Mouse (Mus musculus): ENCODE data around the gene Scml4. TPM values are rescaled to one million over a fixed set of nuclear protein-coding genes. Genes with fewer than 3 reads are reported as not detected.
A peak's percentile ranks its signal among the peaks of the same experiment; 100 is the strongest.

The Scml4 gene
- polyA plus RNA-seq, 1 experiment from 2014 or later = 1.3 TPM

DNA sequence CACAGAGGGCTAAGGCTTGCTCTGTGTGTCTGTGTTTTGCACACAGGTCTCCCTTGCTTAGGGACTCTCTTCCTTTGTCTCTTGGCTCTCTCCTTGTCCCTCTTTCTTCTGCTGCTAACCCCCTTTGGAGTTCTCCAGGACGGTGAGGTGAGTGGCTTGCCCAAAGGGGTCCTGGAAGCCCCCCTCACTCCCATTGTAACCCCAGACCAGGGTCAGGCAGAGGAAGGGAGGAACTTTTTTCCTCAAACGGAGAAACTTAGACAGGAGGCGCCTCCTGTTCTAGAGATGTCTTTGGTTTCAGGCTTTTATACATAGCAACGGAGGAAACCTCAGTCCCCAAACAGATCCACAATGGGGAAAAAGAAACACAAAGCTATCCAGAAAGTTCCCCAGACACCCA is 81.1 kb downstream of the Scml4 start:
- Histone ChIP-seq H3K9ac (no peak overlapping the region), H3K4me2 (peak overlapping the region; percentile 36), H3K9me3 (no peaks in the 10 kb centered on the region), H3K4me1 (peaks cover 22% of the 10 kb centered on the region), H3K4me3 (0 out of 2 replicates have a peak overlapping the region, but pooled peaks have one; percentile 15), H3K27me3 (no peaks in the 10 kb centered on the region), H3K27ac (peak overlapping the region; percentile 75), H3K36me3 (no peaks in the 10 kb centered on the region)
- no peak for ATAC-seq (ENCODE audit: insufficient number of reproducible peaks, low FRiP score, low TSS enrichment, low read depth)
- 57% methylated on average over 4 of the region's 4 CpGs for WGBS

DNA sequence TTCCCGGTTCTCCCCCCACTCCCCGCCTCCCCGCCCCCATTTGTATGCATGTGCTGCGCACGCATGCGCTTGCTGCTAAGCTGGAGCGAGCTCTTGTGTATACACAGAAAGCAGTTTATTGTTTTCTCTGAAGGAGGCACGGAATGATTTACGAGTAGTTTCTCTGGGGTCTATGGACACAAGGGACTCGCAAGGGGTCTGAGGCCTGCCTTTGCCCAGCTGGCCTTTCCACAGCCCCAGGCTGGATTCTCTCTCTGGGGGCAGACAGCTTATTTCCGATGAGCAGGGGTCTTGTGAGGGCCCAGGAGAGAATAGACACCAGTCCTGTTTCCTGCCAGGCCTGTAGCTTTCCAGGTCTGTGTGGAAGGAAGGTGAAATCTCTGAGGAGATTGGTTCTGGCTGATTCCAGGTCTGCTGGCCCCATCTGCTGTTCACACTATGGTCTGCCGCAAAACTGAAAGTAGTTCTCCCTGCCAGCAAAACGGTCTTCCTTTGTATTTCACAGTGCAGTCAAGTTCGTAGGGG is 81.6 kb downstream of the Scml4 start:
- H3K36me3 ChIP-seq = no peaks in the 10 kb centered on the region
- no peak overlapping the region for H3K9ac ChIP-seq
- H3K9me3 ChIP-seq = no peaks in the 10 kb centered on the region
- peak overlapping the region; percentile 15; the same call in 1 of the 2 replicates for H3K4me3 ChIP-seq
- H3K4me2 ChIP-seq = peak overlapping the region; percentile 36
- WGBS = 36% methylated on average over 14 of the region's 14 CpGs
- H3K27ac ChIP-seq = peak overlapping the region; percentile 75
- ATAC-seq (ENCODE audit: insufficient number of reproducible peaks, low FRiP score, low TSS enrichment, low read depth) = peak; percentile 66; the same call in 1 of the 2 replicates
- H3K4me1 ChIP-seq = peaks cover 22% of the 10 kb centered on the region
- H3K27me3 ChIP-seq = no peaks in the 10 kb centered on the region

DNA sequence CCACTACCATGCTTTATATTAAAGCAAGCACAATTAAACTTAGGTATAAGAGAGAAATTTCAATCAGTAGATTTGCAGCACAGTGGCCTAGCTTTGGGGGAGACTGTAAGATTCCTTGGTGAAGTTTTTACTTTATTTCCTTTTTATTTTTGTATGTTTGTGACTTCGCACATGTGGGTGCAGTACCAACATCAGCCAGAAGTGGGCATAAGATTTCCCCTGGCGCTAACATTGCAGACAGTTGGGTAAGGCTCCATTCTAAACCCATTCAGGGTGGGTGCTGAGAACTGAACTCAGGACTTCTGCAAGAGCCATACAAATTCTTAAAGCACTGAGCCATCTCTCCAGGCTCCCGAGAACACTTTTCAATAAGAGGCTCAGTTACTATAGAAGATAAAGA is 82.1 kb downstream of the Scml4 start:
- H3K27ac ChIP-seq = no peak overlapping the region
- WGBS = 91% methylated on average over 3 of the region's 3 CpGs
- H3K27me3 ChIP-seq = no peaks in the 10 kb centered on the region
- peaks cover 22% of the 10 kb centered on the region for H3K4me1 ChIP-seq
- ATAC-seq (ENCODE audit: insufficient number of reproducible peaks, low FRiP score, low TSS enrichment, low read depth) = no peak
- H3K9me3 ChIP-seq = no peaks in the 10 kb centered on the region
- H3K9ac ChIP-seq = no peak overlapping the region
- H3K36me3 ChIP-seq = no peaks in the 10 kb centered on the region
- H3K4me3 ChIP-seq = no peak overlapping the region
- no peak overlapping the region for H3K4me2 ChIP-seq

DNA sequence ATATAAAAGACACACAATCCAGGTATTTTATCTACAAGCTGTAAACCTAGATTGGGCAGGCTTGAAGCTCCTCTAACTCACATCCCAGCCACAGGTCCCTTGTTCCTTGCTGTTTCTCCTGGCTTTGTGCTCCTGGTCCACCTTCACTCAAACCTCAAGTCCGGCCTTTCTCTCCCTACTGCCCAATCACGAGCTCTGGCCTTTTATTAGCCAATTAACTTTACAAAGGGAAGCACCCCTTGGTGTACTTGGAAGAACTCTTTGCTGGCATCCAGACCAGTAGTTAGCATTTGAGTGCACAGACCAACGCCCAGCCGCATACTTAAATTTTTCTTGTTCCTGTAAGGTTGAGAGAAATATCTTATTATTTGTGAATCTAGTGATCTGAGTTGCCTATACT is 85.1 kb downstream of the Scml4 start:
- Histone ChIP-seq H3K4me3 (no peak overlapping the region), H3K9ac (no peak overlapping the region), H3K4me2 (no peak overlapping the region), H3K27ac (no peak overlapping the region), H3K4me1 (peaks cover 25% of the 10 kb centered on the region), H3K27me3 (no peaks in the 10 kb centered on the region), H3K9me3 (no peaks in the 10 kb centered on the region), H3K36me3 (no peaks in the 10 kb centered on the region)
- 36% methylated on average over 4 of the region's 4 CpGs for WGBS
- no peak for ATAC-seq (ENCODE audit: insufficient number of reproducible peaks, low FRiP score, low TSS enrichment, low read depth)

DNA sequence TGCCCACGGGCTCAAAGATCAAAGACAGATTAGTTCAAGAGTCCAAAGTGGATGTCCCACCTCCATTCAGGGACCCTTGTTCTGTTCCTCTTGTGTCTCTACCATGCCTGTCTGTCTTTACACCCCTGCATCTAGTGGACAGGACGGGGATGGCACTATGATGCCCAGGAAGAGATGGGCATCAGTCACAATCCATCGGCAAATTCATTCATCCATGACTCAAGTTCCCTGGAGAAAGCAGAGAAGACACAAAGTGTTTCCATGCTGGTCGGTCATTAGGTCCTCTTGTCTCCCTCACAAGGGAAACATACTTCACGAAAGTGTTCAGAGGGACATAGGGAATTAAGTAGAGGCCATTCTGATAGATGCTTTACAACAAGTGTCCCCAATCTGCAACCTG is 87.2 kb downstream of the Scml4 start:
- no peak overlapping the region for H3K4me3 ChIP-seq
- H3K4me2 ChIP-seq = no peak overlapping the region
- H3K36me3 ChIP-seq = no peaks in the 10 kb centered on the region
- ATAC-seq (ENCODE audit: insufficient number of reproducible peaks, low FRiP score, low TSS enrichment, low read depth) = no peak
- 92% methylated on average over 5 of the region's 5 CpGs for WGBS
- 0 out of 2 replicates have a peak, but pooled peaks cover 5% of the 10 kb centered on the region for H3K27me3 ChIP-seq
- peaks cover 29% of the 10 kb centered on the region for H3K4me1 ChIP-seq
- no peaks in the 10 kb centered on the region for H3K9me3 ChIP-seq
- no peak overlapping the region for H3K9ac ChIP-seq
- no peak overlapping the region for H3K27ac ChIP-seq

DNA sequence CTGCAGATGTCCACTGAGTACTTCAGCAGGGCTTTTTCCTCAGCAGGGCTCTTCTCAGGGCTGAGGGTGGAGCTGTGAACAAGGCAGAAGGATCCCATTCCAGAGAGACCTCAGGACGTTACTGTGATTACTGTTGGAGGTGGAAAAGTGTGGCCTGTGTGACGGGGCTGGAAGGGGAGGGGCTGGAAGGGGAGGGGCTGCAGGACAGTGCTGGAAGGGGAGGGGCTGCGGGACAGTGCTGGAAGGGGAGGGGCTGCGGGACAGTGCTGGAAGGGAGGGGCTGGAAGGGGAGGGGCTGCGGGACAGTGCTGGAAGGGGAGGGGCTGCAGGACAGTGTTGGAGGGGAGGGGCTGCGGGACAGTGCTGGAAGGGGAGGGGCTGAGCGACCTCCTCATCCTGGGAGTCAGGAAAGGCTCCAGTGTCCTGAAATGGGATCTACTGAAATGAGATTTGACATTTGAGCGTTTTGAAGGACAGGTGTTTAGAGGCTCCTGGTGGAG is 90.1 kb downstream of the Scml4 start:
- 2% methylated on average over 7 of the region's 8 CpGs for WGBS
- Histone ChIP-seq H3K36me3 (no peaks in the 10 kb centered on the region), H3K4me1 (peaks cover 29% of the 10 kb centered on the region), H3K4me2 (peak overlapping the region; percentile 45), H3K9ac (no peak overlapping the region), H3K4me3 (peak overlapping the region; percentile 14), H3K9me3 (no peaks in the 10 kb centered on the region), H3K27ac (peak overlapping the region; percentile 61), H3K27me3 (0 out of 2 replicates have a peak, but pooled peaks cover 5% of the 10 kb centered on the region)
- ATAC-seq (ENCODE audit: insufficient number of reproducible peaks, low FRiP score, low TSS enrichment, low read depth) = peak; percentile 69

DNA sequence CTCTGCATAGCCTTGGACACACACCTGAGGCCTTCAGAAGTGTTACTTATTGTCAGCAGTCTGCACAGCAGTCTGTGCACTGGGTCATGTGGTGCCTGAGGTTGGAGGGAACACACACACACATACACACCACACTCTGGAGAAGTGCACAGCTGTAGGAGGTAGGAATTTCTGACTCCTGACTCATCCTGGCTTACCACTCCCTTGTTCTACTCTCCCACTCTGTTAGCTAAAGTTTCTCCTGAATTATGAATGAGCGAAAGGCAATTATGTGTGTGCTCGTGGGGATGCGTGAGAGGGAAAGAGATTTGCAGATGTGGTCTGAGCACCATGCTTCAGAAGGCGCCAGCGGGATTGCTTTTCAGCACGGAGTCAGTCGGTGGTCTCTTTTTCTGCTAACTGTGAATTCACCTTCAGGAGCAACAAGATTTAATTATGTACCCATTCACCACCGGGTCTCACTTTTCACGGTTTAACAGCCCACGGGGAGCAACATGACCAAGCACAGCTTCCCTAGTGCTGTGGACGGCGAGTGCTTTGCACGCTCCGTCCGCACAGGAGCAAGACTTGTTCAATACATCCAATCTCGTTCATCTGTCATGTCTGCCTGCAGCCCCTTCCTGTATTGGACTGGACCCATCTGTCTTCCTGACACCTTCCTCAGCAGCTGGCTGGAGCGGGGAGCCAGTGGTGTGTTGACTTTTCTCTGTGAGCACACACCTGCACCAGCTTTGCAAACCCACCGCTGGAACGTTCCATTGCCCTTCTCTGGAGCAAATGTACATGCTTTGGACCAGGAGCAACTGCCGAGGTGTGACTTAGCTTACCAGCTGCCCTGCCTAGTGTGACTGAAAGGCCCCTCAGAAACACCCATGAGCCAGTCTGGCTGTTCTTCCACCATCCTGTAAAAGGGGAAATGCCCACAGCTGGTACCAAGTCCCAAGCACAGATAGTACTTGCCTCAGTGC is 91.2 kb downstream of the Scml4 start:
- Histone ChIP-seq H3K27me3 (0 out of 2 replicates have a peak, but pooled peaks cover 5% of the 10 kb centered on the region), H3K4me2 (0 out of 2 replicates have a peak overlapping the region, but pooled peaks have one; percentile 15), H3K36me3 (no peaks in the 10 kb centered on the region), H3K4me1 (peaks cover 29% of the 10 kb centered on the region), H3K4me3 (no peak overlapping the region), H3K9me3 (no peaks in the 10 kb centered on the region), H3K27ac (no peak overlapping the region), H3K9ac (no peak overlapping the region)
- 0 out of 2 replicates have a peak, but pooled peaks have one; percentile 41 for ATAC-seq (ENCODE audit: insufficient number of reproducible peaks, low FRiP score, low TSS enrichment, low read depth)
- WGBS = 33% methylated on average over 20 of the region's 20 CpGs

DNA sequence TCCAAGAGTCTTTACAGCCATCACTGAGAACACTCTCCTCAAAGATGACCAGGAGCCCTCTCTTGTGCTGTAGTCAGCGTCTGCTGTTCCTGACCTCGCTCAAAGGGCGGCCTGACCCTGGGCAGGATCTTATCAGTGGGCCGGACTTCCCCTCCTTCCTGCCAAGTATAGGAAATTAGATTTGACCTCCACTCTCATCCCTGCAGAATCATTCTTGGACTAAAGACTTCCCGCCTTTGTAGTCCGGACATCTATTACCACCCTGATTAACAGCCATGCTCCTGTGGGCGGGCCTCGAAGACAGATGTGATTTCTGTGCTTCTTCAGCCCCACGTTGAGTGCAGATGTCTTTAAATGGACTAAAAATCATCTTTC is 91.9 kb downstream of the Scml4 start:
- Histone ChIP-seq H3K27ac (no peak overlapping the region), H3K9ac (no peak overlapping the region), H3K4me2 (no peak overlapping the region), H3K4me1 (peaks cover 29% of the 10 kb centered on the region), H3K36me3 (no peaks in the 10 kb centered on the region), H3K9me3 (no peaks in the 10 kb centered on the region), H3K4me3 (no peak overlapping the region), H3K27me3 (peaks cover 10% of the 10 kb centered on the region; the same call in 1 of the 2 replicates)
- no peak for ATAC-seq (ENCODE audit: insufficient number of reproducible peaks, low FRiP score, low TSS enrichment, low read depth)
- 36% methylated on average over 9 of the region's 9 CpGs for WGBS

DNA sequence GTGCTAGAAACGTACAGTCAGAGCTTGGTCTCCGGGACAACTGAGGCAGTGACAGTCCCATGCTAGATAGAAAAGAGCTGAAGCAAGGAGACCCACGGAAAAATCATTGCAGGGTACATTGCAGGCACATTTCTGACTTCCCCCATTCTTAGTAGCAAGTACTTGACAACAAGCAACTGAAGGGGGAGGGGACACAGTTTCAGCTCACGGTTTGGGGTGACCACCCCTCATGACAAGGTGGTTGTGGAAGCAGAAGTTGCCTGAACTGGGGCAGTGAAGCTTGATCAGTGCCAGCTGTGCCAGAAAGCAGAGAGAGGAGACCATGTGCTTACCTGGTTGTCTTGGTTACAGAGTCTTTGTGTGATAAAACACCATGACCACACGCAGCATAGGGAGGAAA is 93.4 kb downstream of the Scml4 start:
- Histone ChIP-seq H3K4me1 (peaks cover 35% of the 10 kb centered on the region), H3K9me3 (no peaks in the 10 kb centered on the region), H3K36me3 (no peaks in the 10 kb centered on the region), H3K27me3 (peaks cover 15% of the 10 kb centered on the region), H3K4me3 (no peak overlapping the region), H3K4me2 (no peak overlapping the region), H3K9ac (no peak overlapping the region), H3K27ac (no peak overlapping the region)
- ATAC-seq (ENCODE audit: insufficient number of reproducible peaks, low FRiP score, low TSS enrichment, low read depth) = no peak
- WGBS = 75% methylated on average over 5 of the region's 5 CpGs

DNA sequence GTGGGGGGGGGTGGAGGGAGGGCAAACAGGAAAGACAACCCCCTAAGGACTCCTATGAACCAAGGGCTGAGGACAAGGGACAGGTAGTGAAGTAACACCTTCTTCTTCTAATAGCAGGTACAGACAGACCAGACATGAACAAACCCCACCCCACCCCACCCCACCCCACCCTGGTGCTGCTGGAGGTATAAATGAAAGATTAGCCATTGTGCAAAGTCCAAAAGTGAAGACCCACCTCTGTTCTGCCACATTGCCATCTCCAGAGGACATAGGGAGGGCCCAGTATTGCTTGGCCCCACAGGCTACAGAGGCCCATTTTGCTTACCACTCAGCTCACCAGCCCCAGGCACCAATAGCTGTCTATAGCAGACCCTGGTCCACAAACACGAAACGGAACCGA is 95.0 kb downstream of the Scml4 start:
- Histone ChIP-seq H3K36me3 (no peaks in the 10 kb centered on the region), H3K9me3 (no peaks in the 10 kb centered on the region), H3K4me1 (peaks cover 25% of the 10 kb centered on the region), H3K4me2 (no peak overlapping the region), H3K27ac (no peak overlapping the region), H3K4me3 (no peak overlapping the region), H3K27me3 (peaks cover 21% of the 10 kb centered on the region), H3K9ac (no peak overlapping the region)
- no peak for ATAC-seq (ENCODE audit: insufficient number of reproducible peaks, low FRiP score, low TSS enrichment, low read depth)
- WGBS = 93% methylated on average over 3 of the region's 3 CpGs

DNA sequence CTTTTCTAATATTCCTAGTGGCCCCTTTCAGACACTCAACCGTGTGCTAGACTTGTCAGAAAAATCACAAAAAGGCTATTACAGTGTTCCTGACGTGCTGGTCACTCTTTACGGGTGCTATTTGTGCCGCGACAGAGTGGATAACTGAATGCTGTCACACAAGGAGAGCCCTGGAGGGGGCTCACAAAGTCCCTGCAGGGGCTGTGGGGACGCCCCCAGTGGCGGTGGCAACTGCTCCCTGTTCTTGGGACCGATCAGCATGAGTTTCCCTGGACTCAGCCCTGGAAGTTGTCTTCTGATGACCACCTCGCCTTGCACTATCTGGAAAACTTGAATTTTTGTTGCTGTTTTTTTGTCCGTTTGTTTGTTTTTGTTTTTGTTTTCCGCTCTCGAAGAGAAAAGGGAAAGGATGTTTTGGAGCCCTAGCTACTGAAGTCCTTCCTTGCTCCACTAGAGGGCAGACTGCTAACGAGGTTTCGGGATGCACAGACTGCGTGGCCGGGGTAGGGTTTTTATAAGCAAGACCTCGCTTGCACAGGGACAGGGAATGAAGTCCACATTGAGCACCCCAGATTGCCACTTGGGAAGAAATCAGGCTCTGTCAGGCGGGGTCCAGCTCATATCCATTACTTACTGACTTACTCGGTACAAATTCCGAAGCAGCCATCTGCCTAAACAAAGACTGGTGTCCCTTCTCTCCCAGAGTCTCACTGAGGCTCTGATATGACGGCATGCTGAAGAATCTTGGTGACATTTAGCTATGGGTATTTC is 97.9 kb downstream of the Scml4 start:
- 5% methylated on average over 21 of the region's 21 CpGs for WGBS
- 0 out of 2 replicates have a peak, but pooled peaks have one; percentile 40 for ATAC-seq (ENCODE audit: insufficient number of reproducible peaks, low FRiP score, low TSS enrichment, low read depth)
- H3K27me3 ChIP-seq = peaks cover 19% of the 10 kb centered on the region
- H3K9me3 ChIP-seq = no peaks in the 10 kb centered on the region
- H3K9ac ChIP-seq = peak overlapping the region; percentile 33; the same call in 1 of the 2 replicates
- H3K4me1 ChIP-seq = peaks cover 6% of the 10 kb centered on the region; the same call in 1 of the 2 replicates
- H3K4me3 ChIP-seq = peak overlapping the region; percentile 32
- peak overlapping the region; percentile 49 for H3K4me2 ChIP-seq
- no peaks in the 10 kb centered on the region for H3K36me3 ChIP-seq
- H3K27ac ChIP-seq = no peak overlapping the region
